Mouse (Mus musculus) effector memory CD4-positive, alpha-beta T cell, adult 7 months (primary cell): Measurements from ENCODE around the gene Plin3. TPM values are rescaled to one million over a fixed set of nuclear protein-coding genes. Genes with fewer than 3 reads are reported as not detected.

ENCODE experiments used
- polyA plus RNA-seq: library from polyadenylated mRNA; unstranded; fragments of 100-300 nt; shearing (Covaris generic); gene quantifications from one replicate; pipeline ENCODE4 v1.2.1, GENCODE M21; 2017

The Plin3 gene
- polyA plus RNA-seq, result 20.5 TPM

GRCm38 (mm10) chr17:56292531-56293222, at the start of gene Plin3:
Gene Plin3, minus strand, starts transcription at chr17:56292873.

GRCm38 (mm10) chr17:56325450-56326152, 32.9 kb upstream of the Plin3 start, which contains the start of gene Kdm4b:
Gene Kdm4b, plus strand, starts transcription at chr17:56326062.

DNA sequence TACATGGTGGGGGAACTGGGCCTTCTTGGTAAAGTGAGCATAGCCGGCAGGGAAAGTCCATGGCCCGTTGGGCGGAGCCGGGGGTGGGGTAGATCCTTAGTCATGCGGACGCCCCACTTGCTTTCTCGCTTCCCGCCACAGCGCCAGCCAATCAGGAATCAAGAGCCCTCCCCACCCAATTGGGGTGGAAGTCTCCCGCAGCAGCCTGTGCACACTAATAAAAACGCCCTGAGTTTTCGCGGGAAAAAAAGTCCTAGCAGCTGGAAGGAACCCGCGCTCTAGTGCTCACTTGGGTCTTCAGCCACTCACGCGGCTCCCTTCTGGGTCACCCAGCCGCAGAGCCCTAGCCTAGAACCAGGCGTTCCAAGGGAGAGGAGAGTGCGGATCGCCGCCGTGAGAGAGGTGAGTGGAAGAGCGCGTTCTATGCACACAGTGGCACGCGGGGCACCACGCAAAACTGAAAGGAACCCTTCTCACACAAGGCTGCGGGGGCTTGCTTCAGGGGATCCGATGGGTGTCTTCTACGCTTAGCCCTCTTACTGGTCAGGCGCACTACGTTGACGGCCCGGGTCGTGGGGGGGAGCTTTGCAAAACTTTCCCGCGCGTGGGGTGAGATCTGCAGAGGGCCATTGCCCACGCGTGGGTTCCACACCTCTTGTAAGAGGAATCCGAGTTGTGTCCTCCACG, 10.6 kb upstream of the Plin3 start, which contains the start of gene Uhrf1:
TSS of gene Uhrf1 (plus strand) at position 162 of the 687 bp plus-strand sequence.

DNA sequence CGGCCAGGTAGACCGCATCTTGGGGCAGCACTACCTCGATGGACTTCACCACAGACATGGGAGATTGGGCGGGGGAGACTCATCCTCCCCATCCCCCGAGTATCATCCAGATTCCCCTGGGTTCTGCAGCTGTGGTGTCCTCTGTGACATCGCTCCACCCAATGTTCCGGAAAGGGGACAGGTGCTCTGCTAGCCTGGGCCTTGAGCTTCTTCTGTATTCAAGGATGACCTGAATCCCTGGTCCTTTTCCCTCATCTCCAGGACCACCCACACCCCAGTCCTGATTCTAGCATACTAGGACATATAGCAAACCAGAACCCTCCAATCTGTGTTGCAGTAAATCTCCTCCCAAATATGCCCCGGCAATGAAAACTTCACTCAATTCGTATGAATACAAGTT, 7.5 kb upstream of the Plin3 start, which contains the start of gene Arrdc5:
TSS of gene Arrdc5 (minus strand) at position 101 of the 400 bp plus-strand sequence.

DNA sequence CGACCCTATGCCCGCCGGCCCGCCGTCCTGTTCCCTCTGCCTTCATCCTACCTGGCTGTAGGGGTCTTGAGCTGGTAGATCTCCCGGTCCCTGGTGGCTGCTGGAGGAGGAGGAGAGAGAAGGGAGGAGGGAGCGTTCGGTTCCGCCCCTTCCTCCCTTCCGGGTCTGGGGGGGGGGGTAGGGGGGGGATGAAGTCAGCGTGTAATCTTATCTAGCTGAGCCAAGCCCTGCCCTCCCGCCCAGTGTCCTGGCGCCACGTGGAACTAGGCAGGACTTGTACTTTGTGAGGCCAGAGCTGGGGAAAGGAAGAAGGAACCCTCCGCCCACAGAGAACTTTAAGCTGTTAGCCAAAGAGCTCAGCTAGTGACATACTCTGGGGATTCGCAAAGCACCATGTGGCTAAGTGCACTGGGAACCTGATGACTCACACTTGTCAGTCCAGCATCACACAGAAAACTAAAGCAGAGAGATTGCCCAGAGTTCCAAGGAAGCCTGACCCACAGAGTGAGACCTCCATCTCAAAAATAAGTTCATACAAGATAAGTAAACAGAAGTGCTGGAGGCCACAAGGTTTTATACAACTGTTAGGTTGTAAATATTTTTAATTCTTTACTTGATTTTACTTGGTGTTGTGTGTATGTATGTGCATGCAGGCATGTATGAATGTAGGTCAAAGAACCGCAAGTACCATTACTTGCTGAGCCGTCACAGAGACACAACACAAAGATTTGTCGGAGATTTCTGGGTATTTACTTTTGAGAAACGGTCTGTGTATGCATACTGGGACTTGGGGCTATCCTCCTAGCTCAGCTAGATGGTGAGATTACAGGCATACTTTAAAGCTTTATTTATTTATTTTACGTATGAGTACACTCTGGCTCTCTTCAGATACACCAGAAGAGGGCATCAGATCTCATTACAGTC, 15.8 kb downstream of the Plin3 start, which contains the start of gene Ticam1:
TSS of gene Ticam1 (minus strand) at position 144 of the 924 bp plus-strand sequence.

DNA sequence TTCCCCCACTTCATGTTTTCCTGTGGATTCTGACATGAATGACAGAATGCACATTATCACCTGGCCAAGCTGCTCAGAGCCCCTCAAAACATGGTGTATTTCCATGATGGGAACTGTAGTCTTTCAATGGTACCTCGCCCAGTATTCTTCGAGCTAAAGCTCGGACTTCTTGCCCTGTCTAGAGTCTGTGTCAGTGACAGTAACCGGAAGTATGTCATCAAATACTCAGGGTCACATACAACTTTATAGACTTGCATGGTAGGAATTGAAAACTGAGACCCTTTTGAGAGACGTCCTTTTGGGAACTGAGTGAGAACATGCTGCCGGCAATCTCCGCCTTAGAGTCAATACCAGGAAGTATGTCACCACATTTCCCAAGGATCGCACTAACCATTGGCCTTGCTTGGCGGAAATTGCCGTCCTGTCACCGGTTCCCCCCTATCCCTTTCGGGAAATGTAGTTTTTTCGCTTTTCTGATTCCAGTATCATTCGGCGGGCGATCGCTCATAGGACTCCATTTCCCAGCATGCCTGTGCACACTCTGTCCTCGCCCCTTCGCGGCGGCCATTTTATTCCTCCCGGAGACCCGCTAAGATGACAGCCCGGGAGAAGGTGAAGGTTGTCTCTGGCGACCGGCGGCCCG, 36.3 kb downstream of the Plin3 start, which contains the start of gene Fem1a:
TSS of gene Fem1a (plus strand) at position 572 of the 643 bp plus-strand sequence.

Other genes starting within 250 kb of the Plin3 start
- 64.9 TPM for gene Ubxn6, start 217.8 kb downstream of the Plin3 start, polyA plus RNA-seq
- 113 TPM for gene Hdgfl2, start 213.2 kb downstream of the Plin3 start, polyA plus RNA-seq
- not detected for gene Plin4, start 183.1 kb downstream of the Plin3 start, polyA plus RNA-seq
- gene Plin5, start 175.3 kb downstream of the Plin3 start, polyA plus RNA-seq, result not detected
- not detected for gene Lrg1, start 170.9 kb downstream of the Plin3 start, polyA plus RNA-seq
- gene Sema6b, start 152.5 kb downstream of the Plin3 start, polyA plus RNA-seq, result not detected
- gene Tnfaip8l1, start 130.4 kb downstream of the Plin3 start, polyA plus RNA-seq, result 22.7 TPM
- gene Mydgf, start 109.0 kb downstream of the Plin3 start, polyA plus RNA-seq, result 48.9 TPM
- gene Dpp9, start 74.0 kb downstream of the Plin3 start, polyA plus RNA-seq, result 44.4 TPM
- gene Fem1a, start 36.1 kb downstream of the Plin3 start, polyA plus RNA-seq, result 10.0 TPM
- gene Ticam1, start 16.1 kb downstream of the Plin3 start, polyA plus RNA-seq, result 2.6 TPM
- not detected for gene Arrdc5, start 7.4 kb upstream of the Plin3 start, polyA plus RNA-seq
- 7.4 TPM for gene Uhrf1, start 10.4 kb upstream of the Plin3 start, polyA plus RNA-seq
- gene Kdm4b, start 33.2 kb upstream of the Plin3 start, polyA plus RNA-seq, result 55.6 TPM
- 2.5 TPM for gene Ptprs, start 183.6 kb upstream of the Plin3 start, polyA plus RNA-seq
- not detected for gene Znrf4, start 219.6 kb upstream of the Plin3 start, polyA plus RNA-seq